Mouse (Mus musculus): ENCODE measurements around the gene Pnkp.
A peak's percentile ranks its signal among the peaks of the same experiment; 100 is the strongest.

The Pnkp gene

GRCm38 (mm10) chr7:44857042-44857552, at the start of gene Pnkp:
Pnkp (plus strand) TSS chr7:44857139.
- peak; percentile 82 for DNase-seq (ENCODE audit: low spot score)

- DNase-seq (ENCODE audit: low spot score) = no peak
These were observed 48.0 kb upstream of the Pnkp start for GRCm38 (mm10) chr7:44808927-44809326.

- no peak for DNase-seq (ENCODE audit: low spot score)
These were observed 47.5 kb upstream of the Pnkp start for GRCm38 (mm10) chr7:44809466-44809865.

- no peak for DNase-seq (ENCODE audit: low spot score)
These were observed 46.6 kb upstream of the Pnkp start for GRCm38 (mm10) chr7:44810365-44810764.

GRCm38 (mm10) chr7:44810819-44811557, 46.0 kb upstream of the Pnkp start:
- DNase-seq (ENCODE audit: low spot score) = no peak

GRCm38 (mm10) chr7:44812651-44813325, 44.2 kb upstream of the Pnkp start:
- DNase-seq (ENCODE audit: low spot score) = no peak

GRCm38 (mm10) chr7:44813985-44814384, 43.0 kb upstream of the Pnkp start:
- DNase-seq (ENCODE audit: low spot score) = no peak

- DNase-seq (ENCODE audit: low spot score) = no peak
These were observed 42.5 kb upstream of the Pnkp start for GRCm38 (mm10) chr7:44814423-44814822.

- DNase-seq (ENCODE audit: low spot score) = no peak
These were observed 41.9 kb upstream of the Pnkp start for GRCm38 (mm10) chr7:44814952-44815553.

- peak; percentile 99 for DNase-seq (ENCODE audit: low spot score)
These were observed 41.0 kb upstream of the Pnkp start, which contains the start of the genes Nup62 and Il4i1 for GRCm38 (mm10) chr7:44815721-44816469. Nup62 (plus strand) TSS chr7:44816088. Il4i1 (plus strand) TSS chr7:44816387.

- no peak for DNase-seq (ENCODE audit: low spot score)
These were observed 40.4 kb upstream of the Pnkp start, which contains the start of gene Atf5 for GRCm38 (mm10) chr7:44816470-44817021. Atf5 (minus strand) TSS chr7:44816658.

GRCm38 (mm10) chr7:44817441-44817840, 39.5 kb upstream of the Pnkp start:
- no peak for DNase-seq (ENCODE audit: low spot score)

- no peak for DNase-seq (ENCODE audit: low spot score)
These were observed 38.8 kb upstream of the Pnkp start for GRCm38 (mm10) chr7:44818164-44818563.

- no peak for DNase-seq (ENCODE audit: low spot score)
These were observed 38.1 kb upstream of the Pnkp start for GRCm38 (mm10) chr7:44818751-44819235.

GRCm38 (mm10) chr7:44819391-44819790, 37.5 kb upstream of the Pnkp start:
- DNase-seq (ENCODE audit: low spot score) = no peak

GRCm38 (mm10) chr7:44819863-44820262, 37.1 kb upstream of the Pnkp start:
- DNase-seq (ENCODE audit: low spot score) = no peak

- no peak for DNase-seq (ENCODE audit: low spot score)
These were observed 36.4 kb upstream of the Pnkp start for GRCm38 (mm10) chr7:44820525-44820924.

- DNase-seq (ENCODE audit: low spot score) = no peak
These were observed 35.1 kb upstream of the Pnkp start for GRCm38 (mm10) chr7:44821666-44822448.

- no peak for DNase-seq (ENCODE audit: low spot score)
These were observed 33.5 kb upstream of the Pnkp start for GRCm38 (mm10) chr7:44823409-44823808.

- DNase-seq (ENCODE audit: low spot score) = peak; percentile 80
These were observed 32.1 kb upstream of the Pnkp start for GRCm38 (mm10) chr7:44824872-44825271.

GRCm38 (mm10) chr7:44826771-44827170, 30.2 kb upstream of the Pnkp start:
- DNase-seq (ENCODE audit: low spot score) = no peak

All from T-cell, adult 2 months (primary cell).